Mouse (Mus musculus) heart, adult 2 months (tissue): ENCODE data around the gene Nelfa.
"Not testable (repeated sequence)": the region's sequence is repeated elsewhere in the genome, so short reads cannot be mapped to it uniquely, and the experiment has no call there.

Source experiments
- CTCF ChIP-seq: fragments of 200-600 bp; IDR thresholded peaks from 2 replicates; pipeline ENCODE4 v1.8.1; 2022; ENCODE audit warnings: antibody characterized with exemption, mild to moderate bottlenecking, moderate library complexity
- EP300 ChIP-seq: fragments of 200-500 bp; IDR thresholded peaks from 2 replicates; pipeline ENCODE4 v1.6.1; 2011; ENCODE audit warnings: low read depth, low read length, control low read depth; ENCODE audit not compliant: insufficient read depth
- POLR2A ChIP-seq: fragments of 200-500 bp; IDR thresholded peaks from 2 replicates; pipeline ENCODE4 v1.6.1; 2011; ENCODE audit warnings: mild to moderate bottlenecking, low read depth, low read length, control low read depth; ENCODE audit not compliant: insufficient read depth

GRCm38 (mm10) chr5:33947035-33947434 lies 10.8 kb upstream of the Nelfa start:
- TF ChIP-seq EP300, POLR2A: not testable (repeated sequence)
- TF ChIP-seq CTCF = peak; percentile 37
